9 mouse cellular contexts compared by ENCODE assay signal in genomic region chr3:109122641-109123530, GRCm38 (mm10). TPM values are rescaled to one million over a fixed set of nuclear protein-coding genes. Genes with fewer than 3 reads are reported as not detected.
DNase-seq lines count a peak whose midpoint lies in the region; ATAC-seq lines count a peak whose summit lies in the region.
"Had no signal": no experiment of that assay in that cellular context is flagged by ENCODE, and none has a peak within 500 bp of the region (broad histone marks: within the 10 kb centered on the region; RNA-seq: fewer than 3 reads in every experiment).

Gene Slc25a24 (plus strand): TSS chr3:109123149.

- peak; percentile 82 for ATAC-seq in hindbrain, embryonic 14.5 days (ENCODE audit: low FRiP score)
- peak; percentile 91 for ATAC-seq in limb, embryonic 12.5 days (ENCODE audit: insufficient number of reproducible peaks, insufficient read depth, low FRiP score, low TSS enrichment, low read depth)
- peak; percentile 94 for ATAC-seq in midbrain, embryonic 12.5 days (ENCODE audit: low FRiP score, low read depth)

- H3K27ac ChIP-seq in hindbrain, embryonic 14.5 days, result peak within 1 kb of the TSS; percentile 56; the same call in 1 of the 2 replicates
- peak within 1 kb of the TSS; percentile 90 for H3K27ac ChIP-seq in limb, embryonic 12.5 days
- peak within 1 kb of the TSS; percentile 69 for H3K27ac ChIP-seq in midbrain, embryonic 12.5 days (replicated peaks)

- H3K9me3 ChIP-seq in hindbrain, embryonic 14.5 days (ENCODE audit: control insufficient read depth, low read length), result no peaks in the 10 kb centered on the region
- H3K9me3 ChIP-seq in limb, embryonic 12.5 days, result no peaks in the 10 kb centered on the region
- no peaks in the 10 kb centered on the region for H3K9me3 ChIP-seq in midbrain, embryonic 12.5 days

- WGBS in hindbrain, embryonic 14.5 days, result 1% methylated on average over 40 of the region's 49 CpGs
- WGBS in limb, embryonic 12.5 days, result 2% methylated on average over 39 of the region's 49 CpGs
- WGBS in midbrain, embryonic 12.5 days, result 2% methylated on average over 34 of the region's 49 CpGs

- DNase-seq in kidney, adult 18-20 months, result peak; percentile 57
- no peak for DNase-seq in kidney, adult 11 months
- peak; percentile 52 to 59 for DNase-seq in cerebellum, postnatal 14 days
- peak; percentile 52 for DNase-seq in gastrocnemius, adult 18-20 months (ENCODE audit: low spot score)
- peak; percentile 56 for DNase-seq in hindbrain, embryonic 14.5 days (ENCODE audit: low spot score)
- DNase-seq in spleen, adult 12 weeks (ENCODE audit: low spot score), result peak; percentile 38

- peaks cover 14% of the 10 kb centered on the region for H3K4me1 ChIP-seq in hindbrain, embryonic 14.5 days (replicated peaks; ENCODE audit: control insufficient read depth, insufficient read depth, low read length)
- H3K4me1 ChIP-seq in limb, embryonic 12.5 days (replicated peaks), result peaks cover 16% of the 10 kb centered on the region
- H3K4me1 ChIP-seq in midbrain, embryonic 12.5 days, result peaks cover 11% of the 10 kb centered on the region

- peak within 1 kb of the TSS; percentile 69 for H3K4me2 ChIP-seq in hindbrain, embryonic 14.5 days (replicated peaks)
- H3K4me2 ChIP-seq in limb, embryonic 12.5 days, result peak within 1 kb of the TSS; percentile 67
- peak within 1 kb of the TSS; percentile 67 for H3K4me2 ChIP-seq in midbrain, embryonic 12.5 days (replicated peaks)

- H3K27me3 ChIP-seq in hindbrain, embryonic 14.5 days (ENCODE audit: control insufficient read depth, insufficient read depth, low read length), result no peaks in the 10 kb centered on the region
- no peaks in the 10 kb centered on the region for H3K27me3 ChIP-seq in limb, embryonic 12.5 days
- H3K27me3 ChIP-seq in midbrain, embryonic 12.5 days, result no peaks in the 10 kb centered on the region

- H3K4me3 ChIP-seq in hindbrain, embryonic 14.5 days (replicated peaks; ENCODE audit: low read length), result peak within 1 kb of the TSS; percentile 59
- H3K4me3 ChIP-seq in limb, embryonic 12.5 days (replicated peaks), result peak within 1 kb of the TSS; percentile 83
- peak within 1 kb of the TSS; percentile 78 for H3K4me3 ChIP-seq in midbrain, embryonic 12.5 days

- H3K9ac ChIP-seq in hindbrain, embryonic 14.5 days, result peak within 1 kb of the TSS; percentile 91
- peak within 1 kb of the TSS; percentile 94 for H3K9ac ChIP-seq in limb, embryonic 12.5 days (replicated peaks)
- peak within 1 kb of the TSS; percentile 84 for H3K9ac ChIP-seq in midbrain, embryonic 12.5 days (replicated peaks)

- no peaks in the 10 kb centered on the region for H3K36me3 ChIP-seq in hindbrain, embryonic 14.5 days (replicated peaks; ENCODE audit: control insufficient read depth, insufficient read depth)
- peaks cover 15% of the 10 kb centered on the region; the same call in 1 of the 2 replicates for H3K36me3 ChIP-seq in limb, embryonic 12.5 days
- peaks cover 6% of the 10 kb centered on the region; the same call in 1 of the 2 replicates for H3K36me3 ChIP-seq in midbrain, embryonic 12.5 days
- H3K36me3 ChIP-seq: G1E had no signal

RNA-seq across cellular contexts. Expression of gene Slc25a24, which starts in this region (rescaled TPM):
- total RNA-seq in gastrocnemius, adult 18-20 months (2021), result 1 to 10 TPM; 3.2 to 3.8 TPM
- polyA plus RNA-seq in hindbrain, embryonic 14.5 days (2014; fragmentation: Nextera tagmentation; extraction: Ambion mirVana), result 5.1 and 5.8 TPM in 2 replicates
- 44.6 and 45.5 TPM in 2 replicates for polyA plus RNA-seq in limb, embryonic 12.5 days (2016; fragmentation: Nextera tagmentation; extraction: Ambion mirVana)
- polyA plus RNA-seq in midbrain, embryonic 12.5 days (2016; fragmentation: Nextera tagmentation; extraction: Ambion mirVana), result 23.5 and 28.2 TPM in 2 replicates
- polyA plus RNA-seq: G1E had no signal
